Mouse (Mus musculus): Measurements from ENCODE around the gene Sumo2.
"Not testable (repeated sequence)": the region's sequence is repeated elsewhere in the genome, so short reads cannot be mapped to it uniquely, and the experiment has no call there.

Sumo2 gene

GRCm38 (mm10) chr11:115536038-115536681 lies at the start of gene Sumo2:
Gene Sumo2 (minus strand): TSS chr11:115536276.
- peak; percentile 99 for DNase-seq (ENCODE audit: low spot score)

- DNase-seq (ENCODE audit: low spot score) = no peak
Measured at GRCm38 (mm10) chr11:115585573-115586100, 49.6 kb upstream of the Sumo2 start.

GRCm38 (mm10) chr11:115584376-115585073 lies 48.4 kb upstream of the Sumo2 start:
- no peak for DNase-seq (ENCODE audit: low spot score)

GRCm38 (mm10) chr11:115582913-115583606 lies 47.0 kb upstream of the Sumo2 start:
- DNase-seq (ENCODE audit: low spot score) = no peak

GRCm38 (mm10) chr11:115579080-115579479 lies 43.0 kb upstream of the Sumo2 start:
- DNase-seq (ENCODE audit: low spot score) = no peak

- no peak for DNase-seq (ENCODE audit: low spot score)
Measured at GRCm38 (mm10) chr11:115564961-115565360, 28.9 kb upstream of the Sumo2 start.

- DNase-seq (ENCODE audit: low spot score) = peak; percentile 97
Measured at GRCm38 (mm10) chr11:115564064-115564809, 28.2 kb upstream of the Sumo2 start, which contains the start of gene Nup85. Gene Nup85 (plus strand): TSS chr11:115564434.

GRCm38 (mm10) chr11:115563406-115563805 lies 27.3 kb upstream of the Sumo2 start:
- no peak for DNase-seq (ENCODE audit: low spot score)

GRCm38 (mm10) chr11:115555717-115556116 lies 19.6 kb upstream of the Sumo2 start:
- DNase-seq (ENCODE audit: low spot score) = no peak

- peak; percentile 10 for DNase-seq (ENCODE audit: low spot score)
Measured at GRCm38 (mm10) chr11:115552783-115553182, 16.7 kb upstream of the Sumo2 start.

GRCm38 (mm10) chr11:115543571-115543970 lies 7.5 kb upstream of the Sumo2 start:
- no peak for DNase-seq (ENCODE audit: low spot score)

GRCm38 (mm10) chr11:115538045-115538444 lies 2.0 kb upstream of the Sumo2 start:
- no peak for DNase-seq (ENCODE audit: low spot score)

- DNase-seq (ENCODE audit: low spot score) = no peak
Measured at GRCm38 (mm10) chr11:115536856-115537568, 936 bp upstream of the Sumo2 start.

- DNase-seq (ENCODE audit: low spot score) = peak; percentile 61
Measured at GRCm38 (mm10) chr11:115535401-115536037, 557 bp downstream of the Sumo2 start.

- no peak for DNase-seq (ENCODE audit: low spot score)
Measured at GRCm38 (mm10) chr11:115534759-115535371, 1.2 kb downstream of the Sumo2 start.

- DNase-seq (ENCODE audit: low spot score) = not testable (repeated sequence)
Measured at GRCm38 (mm10) chr11:115526446-115526845, 9.6 kb downstream of the Sumo2 start.

- DNase-seq (ENCODE audit: low spot score) = no peak
Measured at GRCm38 (mm10) chr11:115522703-115523102, 13.4 kb downstream of the Sumo2 start.

- no peak for DNase-seq (ENCODE audit: low spot score)
Measured at GRCm38 (mm10) chr11:115522238-115522637, 13.8 kb downstream of the Sumo2 start.

- DNase-seq (ENCODE audit: low spot score) = no peak
Measured at GRCm38 (mm10) chr11:115521080-115521479, 15.0 kb downstream of the Sumo2 start.

- DNase-seq (ENCODE audit: low spot score) = no peak
Measured at GRCm38 (mm10) chr11:115520218-115520617, 15.9 kb downstream of the Sumo2 start.
